Mouse (Mus musculus) brain, embryonic 14.5 days (tissue): Measurements from ENCODE around the gene Mcl1. TPM values are rescaled to one million over a fixed set of nuclear protein-coding genes. Genes with fewer than 3 reads are reported as not detected.
"Not testable (repeated sequence)": the region's sequence is repeated elsewhere in the genome, so short reads cannot be mapped to it uniquely, and the experiment has no call there.

ENCODE experiments used
- DNase-seq: peaks from one replicate; pipeline ENCODE4 v3.0.0-alpha.2; 2011; ENCODE audit warnings: low read depth
- CTCF ChIP-seq: fragments of 200-500 bp; IDR thresholded peaks from 2 replicates; pipeline ENCODE4 v1.5.1; 2012; ENCODE audit warnings: inconsistent platforms, mild to moderate bottlenecking, moderate library complexity, borderline replicate concordance; ENCODE audit not compliant: insufficient read depth, insufficient read length; ENCODE audit errors: extremely low read depth
- POLR2A ChIP-seq: fragments of 200-500 bp; IDR thresholded peaks from 2 replicates; pipeline ENCODE4 v1.6.1; 2012; ENCODE audit warnings: mild to moderate bottlenecking, inconsistent platforms, borderline replicate concordance; ENCODE audit not compliant: poor library complexity, insufficient read depth, insufficient read length, severe bottlenecking; ENCODE audit errors: extremely low read depth
- polyA plus RNA-seq: library from polyadenylated mRNA; depleted of rRNA; stranded (reverse); fragments of >200 nt; gene quantifications from 2 replicates; pipeline ENCODE4 v1.2.3, GENCODE M21; 2012

Gene Mcl1
- polyA plus RNA-seq, 1 experiment = 72.3 TPM

DNA sequence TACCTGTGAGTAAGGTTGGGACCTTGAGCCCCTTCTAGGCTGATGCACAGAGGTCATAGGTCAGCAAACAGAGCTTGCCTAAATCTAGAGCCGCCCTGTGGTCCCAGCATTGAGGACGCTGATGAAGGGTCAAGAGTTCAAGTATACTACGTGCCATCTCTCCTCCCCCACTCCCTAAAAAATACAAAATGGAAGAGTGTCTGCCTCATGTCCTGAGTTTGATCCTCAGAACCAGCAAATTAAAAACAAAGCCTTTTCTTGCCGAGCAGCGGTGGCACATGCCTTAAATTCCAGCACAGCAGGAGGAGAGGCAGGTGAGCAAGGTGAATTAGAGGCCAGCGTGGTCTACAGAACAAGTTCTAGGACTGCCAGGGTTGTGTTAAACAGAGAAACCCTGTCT is 5.7 kb upstream of the Mcl1 start:
- DNase-seq = no peak
- no peak for TF ChIP-seq POLR2A
- no peak for TF ChIP-seq CTCF

DNA sequence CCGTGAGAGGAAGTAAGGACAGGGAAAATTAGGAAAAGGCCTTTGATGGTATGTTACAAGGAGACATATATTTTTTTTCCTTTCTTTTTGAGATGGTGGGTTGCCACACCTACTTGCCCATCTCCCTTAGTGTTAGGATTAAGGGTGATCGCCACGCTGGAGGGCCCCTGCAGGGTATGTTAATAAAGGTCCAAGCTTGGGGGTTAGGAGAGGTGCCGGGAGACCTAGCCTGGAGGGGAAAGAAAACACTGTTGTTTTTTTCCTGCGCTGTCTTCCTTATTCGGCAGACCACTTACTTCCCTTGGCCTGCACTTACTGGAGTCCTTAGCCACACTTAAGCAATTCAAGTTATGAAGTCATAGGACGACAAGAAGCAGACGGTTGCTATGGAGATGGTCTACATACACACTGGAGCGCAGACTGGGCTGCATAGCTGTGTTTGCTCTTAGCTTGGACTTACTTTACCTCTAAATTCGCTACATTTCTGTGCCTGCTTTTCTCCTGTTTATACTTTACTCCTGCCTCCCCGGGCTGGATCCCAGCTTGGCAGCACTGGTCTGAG is 5.0 kb upstream of the Mcl1 start:
- TF ChIP-seq CTCF = no peak
- TF ChIP-seq POLR2A = no peak
- peak; percentile 49 for DNase-seq

- DNase-seq = not testable (repeated sequence)
Measured at GRCm38 (mm10) chr3:95654371-95654770, 4.2 kb upstream of the Mcl1 start.

- no peak for DNase-seq
- TF ChIP-seq POLR2A = no peak
- TF ChIP-seq CTCF = no peak
Measured at GRCm38 (mm10) chr3:95655437-95655836, 3.2 kb upstream of the Mcl1 start.

DNA sequence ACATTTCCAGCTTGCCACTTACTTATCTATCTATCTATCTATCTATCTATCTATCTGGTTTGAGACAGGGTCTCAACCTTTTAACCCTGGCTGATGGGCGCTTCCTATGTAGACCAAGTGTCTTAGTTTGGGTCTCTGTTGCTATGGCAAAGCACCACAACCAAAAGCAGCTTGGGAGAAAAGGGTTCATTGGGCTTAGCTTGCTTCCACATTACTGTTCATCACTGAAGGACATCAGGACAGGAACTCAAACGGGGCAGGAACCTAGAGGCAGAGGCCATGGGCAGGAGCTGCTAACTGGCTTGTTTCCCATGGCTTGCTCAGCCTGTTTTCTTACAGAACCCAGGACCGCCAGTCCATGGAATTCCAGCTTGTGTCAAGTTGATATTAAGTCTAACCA is 1.5 kb upstream of the Mcl1 start:
- TF ChIP-seq POLR2A (no peak), CTCF (no peak)
- no peak for DNase-seq

DNA sequence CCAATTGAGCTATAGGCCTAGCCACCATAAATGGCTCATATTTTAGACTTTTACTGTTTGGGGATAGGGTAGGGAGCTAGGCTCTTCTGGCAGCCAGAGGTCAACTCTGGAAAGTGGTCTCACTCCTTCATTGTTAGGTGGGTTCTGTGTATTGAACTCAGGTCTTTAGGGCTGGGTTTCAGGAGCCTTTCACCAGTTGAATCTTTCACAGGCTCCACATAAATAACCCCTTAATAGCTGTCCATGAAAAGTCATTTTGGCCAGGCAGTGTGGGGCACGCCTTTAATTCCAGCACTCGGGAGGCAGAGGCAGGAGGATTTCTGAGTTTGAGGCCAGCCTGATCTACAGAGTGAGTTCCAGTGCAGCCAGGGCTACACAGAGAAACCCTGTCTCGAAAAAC is 877 bp upstream of the Mcl1 start:
- no peak for DNase-seq
- TF ChIP-seq POLR2A = no peak
- TF ChIP-seq CTCF = no peak

- DNase-seq = peak; percentile 87
- TF ChIP-seq POLR2A = peak; percentile 31; the same call in 1 of the 2 replicates
- TF ChIP-seq CTCF = no peak
Measured at GRCm38 (mm10) chr3:95658868-95659712, 502 bp downstream of the Mcl1 start.

- DNase-seq = no peak
- no peak for TF ChIP-seq POLR2A
- no peak for TF ChIP-seq CTCF
Measured at GRCm38 (mm10) chr3:95659948-95660347, 1.4 kb downstream of the Mcl1 start.

DNA sequence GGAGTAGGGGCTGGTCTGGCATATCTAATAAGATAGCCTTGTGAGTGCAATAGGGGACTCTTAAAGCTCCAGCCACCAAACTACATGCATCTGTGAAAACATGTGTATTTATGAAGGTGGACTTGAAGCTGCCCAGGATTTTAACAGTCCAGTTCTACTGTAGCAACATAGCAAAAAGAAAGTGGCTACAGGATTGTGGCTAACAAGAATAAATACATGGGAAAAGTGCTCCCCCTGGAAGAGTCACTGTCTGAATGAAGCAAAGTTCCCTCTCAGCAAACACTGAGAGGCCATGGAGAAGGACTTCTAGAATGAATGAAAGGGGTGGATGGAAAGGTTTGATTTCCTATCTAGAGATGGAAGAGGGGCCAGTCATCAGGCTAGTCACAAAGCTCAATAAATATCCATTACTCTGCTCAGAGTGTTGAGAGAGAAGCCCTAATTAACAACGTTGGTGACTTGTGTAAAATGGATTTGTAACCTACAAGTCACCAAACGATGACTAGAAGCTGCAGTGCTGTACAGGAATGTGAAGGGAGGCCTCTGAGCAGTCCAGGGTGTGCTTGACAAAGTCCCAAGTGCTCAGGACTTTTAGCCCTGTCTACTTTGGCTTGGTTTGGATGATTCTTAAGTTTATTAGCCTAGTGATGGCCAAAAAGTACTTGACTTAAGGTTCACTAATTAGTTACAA is 2.3 kb downstream of the Mcl1 start:
- TF ChIP-seq POLR2A (no peak), CTCF (no peak)

GRCm38 (mm10) chr3:95661945-95662715 is 3.5 kb downstream of the Mcl1 start:
- TF ChIP-seq CTCF (no peak), POLR2A (no peak)
- DNase-seq = no peak

More for the DNA sequence above, 2.3 kb downstream of the Mcl1 start:
- DNase-seq = no peak

DNA sequence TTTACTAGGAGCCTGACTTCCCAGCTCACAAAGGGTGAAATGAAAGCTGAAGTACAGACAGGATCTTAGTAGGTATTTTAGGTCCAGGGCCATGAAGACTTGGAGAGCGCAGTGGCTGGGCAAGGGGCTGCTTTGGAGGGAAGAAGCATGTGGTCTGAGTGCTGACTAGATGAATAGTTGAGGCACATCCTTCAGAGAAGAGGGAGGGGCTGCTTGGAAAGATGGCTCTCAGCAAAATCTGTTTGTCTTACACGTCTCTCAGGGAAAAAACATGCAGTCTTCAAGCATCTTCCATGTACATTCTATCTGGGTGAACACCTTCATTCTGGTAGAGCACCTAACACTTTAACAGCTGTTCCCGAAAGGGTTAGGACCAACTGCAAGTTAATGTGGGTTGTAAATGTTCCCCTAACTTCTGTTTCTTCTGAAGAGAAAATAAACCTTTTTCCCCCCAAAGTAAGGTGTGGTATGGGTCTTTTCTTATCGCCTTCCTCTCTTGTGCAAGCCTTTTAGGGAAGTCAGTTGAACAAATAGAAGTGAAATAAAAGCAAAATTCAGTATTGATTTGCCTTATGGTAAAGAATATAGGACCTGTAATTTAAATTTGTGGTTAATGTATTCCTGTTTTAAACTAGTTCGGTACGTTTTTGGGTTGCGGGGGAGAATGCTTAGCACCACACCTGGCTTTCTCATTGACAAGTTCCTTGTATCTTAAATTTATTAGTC is 4.3 kb downstream of the Mcl1 start:
- DNase-seq = no peak
- TF ChIP-seq POLR2A (no peak), CTCF (no peak)

- no peak for TF ChIP-seq CTCF
- TF ChIP-seq POLR2A = no peak
- DNase-seq = no peak
Measured at GRCm38 (mm10) chr3:95663486-95663885, 4.9 kb downstream of the Mcl1 start.
